15 mouse cellular contexts compared by ENCODE assay signal in genomic region chr10:117517800-117518770, GRCm38 (mm10).
DNase-seq lines count a peak whose midpoint lies in the region; ATAC-seq and TF ChIP-seq lines count a peak whose summit lies in the region.
"Had no signal": no experiment of that assay in that cellular context is flagged by ENCODE, and none has a peak within 500 bp of the region (broad histone marks: within the 10 kb centered on the region; RNA-seq: fewer than 3 reads in every experiment).

No protein-coding gene starts in this region.

- H3K4me2 ChIP-seq in kidney, postnatal 0 days (ENCODE audit: low read length), result 0 out of 2 replicates have a peak overlapping the region, but pooled peaks have one; percentile 5
- H3K4me2 ChIP-seq in embryonic facial prominence, embryonic 15.5 days (replicated peaks), result no peak overlapping the region
- H3K4me2 ChIP-seq: neural tube, embryonic 12.5 days had no signal

- WGBS in kidney, postnatal 0 days, result 48% methylated on average over 14 of the region's 14 CpGs
- 45% methylated on average over 14 of the region's 14 CpGs for WGBS in embryonic facial prominence, embryonic 15.5 days

- DNase-seq in kidney, postnatal 0 days (ENCODE audit: low spot score), result peak; percentile 51
- DNase-seq in kidney, postnatal 14 days, result no peak
- peak; percentile 65 for DNase-seq in lung, postnatal 10 days
- DNase-seq in lung, postnatal 14 days, result no peak
- no peak for DNase-seq in layer of hippocampus, adult 11-12 months (ENCODE audit: low spot score)
- DNase-seq in cerebellum, postnatal 10 days, result no peak
- DNase-seq: adrenal gland, postnatal 14 days; cerebellum, adult 9-10 months; gastrocnemius, postnatal 14 days; right cerebral cortex, postnatal 25 days had no signal

- no peak for ATAC-seq in kidney, postnatal 0 days (replicated peaks; ENCODE audit: low FRiP score, low read depth)
- ATAC-seq in embryonic facial prominence, embryonic 15.5 days (ENCODE audit: insufficient number of reproducible peaks, low FRiP score, low TSS enrichment, low read depth), result no peak
- ATAC-seq: intestine, postnatal 0 days; midbrain, embryonic 16.5 days had no signal

- H3K9me3 ChIP-seq in kidney, postnatal 0 days (replicated peaks; ENCODE audit: low read length), result no peaks in the 10 kb centered on the region
- no peaks in the 10 kb centered on the region for H3K9me3 ChIP-seq in embryonic facial prominence, embryonic 15.5 days (replicated peaks)
- H3K9me3 ChIP-seq: neural tube, embryonic 12.5 days had no signal

- H3K27me3 ChIP-seq in kidney, postnatal 0 days (ENCODE audit: insufficient read depth, low read length), result no peaks in the 10 kb centered on the region
- H3K27me3 ChIP-seq in embryonic facial prominence, embryonic 15.5 days, result no peaks in the 10 kb centered on the region
- H3K27me3 ChIP-seq: neural tube, embryonic 12.5 days had no signal

- H3K36me3 ChIP-seq in kidney, postnatal 0 days (ENCODE audit: insufficient read depth, low read length), result no peaks in the 10 kb centered on the region
- H3K36me3 ChIP-seq in embryonic facial prominence, embryonic 15.5 days, result no peaks in the 10 kb centered on the region
- H3K36me3 ChIP-seq: neural tube, embryonic 12.5 days had no signal

- H3K4me3 ChIP-seq in kidney, postnatal 0 days (replicated peaks; ENCODE audit: low read depth, low read length), result no peak overlapping the region
- H3K4me3 ChIP-seq in embryonic facial prominence, embryonic 15.5 days (replicated peaks), result no peak overlapping the region
- H3K4me3 ChIP-seq: layer of hippocampus, adult 2 months; neural tube, embryonic 12.5 days had no signal

- no peak overlapping the region for H3K9ac ChIP-seq in kidney, postnatal 0 days (ENCODE audit: low read depth, low read length)
- no peak overlapping the region for H3K9ac ChIP-seq in embryonic facial prominence, embryonic 15.5 days
- H3K9ac ChIP-seq: neural tube, embryonic 12.5 days had no signal

- 0 out of 2 replicates have a peak, but pooled peaks cover 5% of the 10 kb centered on the region for H3K4me1 ChIP-seq in kidney, postnatal 0 days (replicated peaks; ENCODE audit: insufficient read depth, low read length)
- H3K4me1 ChIP-seq in embryonic facial prominence, embryonic 15.5 days, result peaks cover 9% of the 10 kb centered on the region

- no peak overlapping the region for H3K27ac ChIP-seq in kidney, postnatal 0 days
- peak overlapping the region; percentile 58 for H3K27ac ChIP-seq in embryonic facial prominence, embryonic 15.5 days (replicated peaks)
- H3K27ac ChIP-seq: layer of hippocampus, adult 2 months; neural tube, embryonic 12.5 days had no signal

- no peak for TF ChIP-seq CTCF in kidney, postnatal 0 days (IDR thresholded peaks at IDR 0.05; ENCODE audit: low read depth)

Comparison
In these comparisons a context has a peak if more than half of its experiments do, and no peak if none do; other contexts are left out.
1. DNase-seq: peak in kidney, postnatal 0 days (single experiment) and lung, postnatal 10 days (single experiment); none in kidney, postnatal 14 days (single experiment), lung, postnatal 14 days (single experiment), layer of hippocampus, adult 11-12 months (single experiment) and cerebellum, postnatal 10 days (0 of 2).